Mouse (Mus musculus) heart, adult 10 weeks (tissue): Measurements from ENCODE around the gene Vmn1r15. TPM values are rescaled to one million over a fixed set of nuclear protein-coding genes. Genes with fewer than 3 reads are reported as not detected.

Source experiments
- polyA plus RNA-seq: library from polyadenylated mRNA; stranded (reverse); fragments of 350-450 nt; fragmentation: Illumina TruSeq; extraction: RNeasy Lipid Tissue Mini Kit (QIAGEN cat#74804); gene quantifications from one replicate; pipeline ENCODE4 v1.2.3, GENCODE M21; 2014; ENCODE audit warnings: low read depth, low replicate concordance

Vmn1r15 gene
- not detected for polyA plus RNA-seq

GRCm38 (mm10) chr6:57257652-57258051, at the start of gene Vmn1r15:
Gene Vmn1r15 (plus strand): TSS chr6:57257952.

GRCm38 (mm10) chr6:57231386-57231785, 26.4 kb upstream of the Vmn1r15 start, which contains the start of gene Vmn1r14:
Gene Vmn1r14 (plus strand): TSS chr6:57231686.

Other genes starting within 250 kb of the Vmn1r15 start
- gene Vmn1r7, start 232.6 kb upstream of the Vmn1r15 start, polyA plus RNA-seq, result not detected
- not detected for gene Vmn1r8, start 225.7 kb upstream of the Vmn1r15 start, polyA plus RNA-seq
- gene Vmn1r9, start 191.2 kb upstream of the Vmn1r15 start, polyA plus RNA-seq, result not detected
- gene Vmn1r10, start 148.5 kb upstream of the Vmn1r15 start, polyA plus RNA-seq, result not detected
- gene Vmn1r11, start 124.5 kb upstream of the Vmn1r15 start, polyA plus RNA-seq, result not detected
- not detected for gene Vmn1r12, start 101.0 kb upstream of the Vmn1r15 start, polyA plus RNA-seq
- not detected for gene Vmn1r13, start 54.7 kb upstream of the Vmn1r15 start, polyA plus RNA-seq
- not detected for gene Vmn1r14, start 26.3 kb upstream of the Vmn1r15 start, polyA plus RNA-seq
- gene Vmn1r16, start 71.5 kb downstream of the Vmn1r15 start, polyA plus RNA-seq, result not detected
- not detected for gene Vmn1r17, start 105.8 kb downstream of the Vmn1r15 start, polyA plus RNA-seq
- gene Vmn1r18, start 137.8 kb downstream of the Vmn1r15 start, polyA plus RNA-seq, result not detected
- gene Vmn1r19, start 145.8 kb downstream of the Vmn1r15 start, polyA plus RNA-seq, result not detected
- not detected for gene Vmn1r20, start 171.0 kb downstream of the Vmn1r15 start, polyA plus RNA-seq